Mouse (Mus musculus) testis, adult 2 months (tissue): ENCODE measurements at regions not wholly inside any gene's neighbourhood (a gene's known extent, or its start where the extent isn't known, plus 50 kb on each side); places are given as distances from the start of the nearest gene placed in this dataset.

Experiments
- CTCF ChIP-seq: fragments of 200-500 bp; IDR thresholded peaks from 2 replicates; pipeline ENCODE4 v1.5.1; 2012; ENCODE audit warnings: low read depth, mild to moderate bottlenecking, inconsistent platforms, low read length, moderate library complexity; ENCODE audit not compliant: control insufficient read depth, insufficient read depth, insufficient replicate concordance
- POLR2A ChIP-seq: fragments of 200-500 bp; IDR thresholded peaks from 2 replicates; pipeline ENCODE4 v1.6.1; 2012; ENCODE audit warnings: low read depth, mild to moderate bottlenecking, inconsistent platforms, low read length, moderate library complexity; ENCODE audit not compliant: control insufficient read depth

GRCm38 (mm10) chr3:37977453-37977852 lies 253.2 kb upstream of the Gm5148 start:
- TF ChIP-seq POLR2A (no peak), CTCF (no peak)
